Mouse (Mus musculus) MEL (cell line): ENCODE measurements around the gene Mapk8ip1. TPM values are rescaled to one million over a fixed set of nuclear protein-coding genes. Genes with fewer than 3 reads are reported as not detected.

Source experiments
- DNase-seq: peaks from one replicate; pipeline ENCODE4 v3.0.0; 2011; ENCODE audit warnings: low read depth, low spot score
- H3K27ac ChIP-seq: 2 replicates; pipeline ENCODE4 v1.5.1; 2012; ENCODE audit warnings: low read depth, mild to moderate bottlenecking, control low read depth, low read length, moderate library complexity; ENCODE audit not compliant: control insufficient read depth
- H3K27me3 ChIP-seq, 2 experiments: fragments of 150-350 bp in 1 of 2; sonication (generic) in 1 of 2; 2 replicates each; pipeline ENCODE4 v1.6.1; 2012; ENCODE audit warnings: low read length in 2 of 2, mild to moderate bottlenecking in 2 of 2, improper control_type of control experiment in 1 of 2, moderate library complexity in 1 of 2; ENCODE audit not compliant: insufficient read depth in 2 of 2, control insufficient read depth in 1 of 2
- H3K36me3 ChIP-seq, 2 experiments: 2 replicates each; pipeline ENCODE4 v1.6.1; 2012 to 2014; ENCODE audit warnings: low read length in 2 of 2, improper control_type of control experiment in 1 of 2, inconsistent platforms in 1 of 2, mild to moderate bottlenecking in 1 of 2; ENCODE audit not compliant: insufficient read depth in 2 of 2, control insufficient read depth in 1 of 2
- H3K4me1 ChIP-seq, 2 experiments: fragments of 150-350 bp in 1 of 2; sonication (generic) in 1 of 2; 2 replicates each; pipeline ENCODE4 v1.6.1; 2012; ENCODE audit warnings: low read length in 2 of 2, improper control_type of control experiment in 1 of 2, mild to moderate bottlenecking in 1 of 2; ENCODE audit not compliant: insufficient read depth in 2 of 2, control insufficient read depth in 1 of 2
- H3K4me3 ChIP-seq, 2 experiments: fragments of 150-350 bp in 1 of 2; sonication (generic) in 1 of 2; 2 replicates each; pipeline ENCODE4 v1.5.1; 2012; ENCODE audit warnings: low read depth in 2 of 2, low read length in 2 of 2, mild to moderate bottlenecking in 2 of 2, moderate library complexity in 2 of 2, control low read depth in 1 of 2, improper control_type of control experiment in 1 of 2; ENCODE audit not compliant: control insufficient read depth in 1 of 2, insufficient read depth in 1 of 2
- H3K79me2 ChIP-seq: 2 replicates; pipeline ENCODE4 v1.6.1; 2012; ENCODE audit warnings: mild to moderate bottlenecking, low read length, moderate library complexity; ENCODE audit not compliant: control insufficient read depth, poor library complexity, insufficient read depth
- H3K9ac ChIP-seq: 2 replicates; pipeline ENCODE4 v1.6.1; 2012; ENCODE audit warnings: low read depth, mild to moderate bottlenecking, control low read depth, low read length, moderate library complexity; ENCODE audit not compliant: control insufficient read depth, poor library complexity, severe bottlenecking
- H3K9me3 ChIP-seq: fragments of 150-350 bp; sonication (generic); replicated peaks from 2 replicates; pipeline ENCODE4 v1.6.1; 2012; ENCODE audit warnings: mild to moderate bottlenecking, low read length, improper control_type of control experiment, moderate library complexity; ENCODE audit not compliant: insufficient read depth
- CHD2 ChIP-seq: IDR thresholded peaks from 2 replicates; pipeline ENCODE4 v1.6.1; 2011; ENCODE audit warnings: low read length, improper control_type of control experiment
- E2F4 ChIP-seq: IDR thresholded peaks from 2 replicates; pipeline ENCODE4 v1.6.1; 2011; ENCODE audit warnings: low read depth, low read length, improper control_type of control experiment, borderline replicate concordance
- EP300 ChIP-seq, 2 experiments: IDR thresholded peaks; 2 replicates each; pipeline ENCODE4 v1.6.1; 2011; ENCODE audit warnings: improper control_type of control experiment in 2 of 2, low read length in 2 of 2, low read depth in 1 of 2, mild to moderate bottlenecking in 1 of 2
- GATA1 ChIP-seq: IDR thresholded peaks from 2 replicates; pipeline ENCODE4 v1.6.1; 2011; ENCODE audit warnings: low read depth, low read length, improper control_type of control experiment
- HCFC1 ChIP-seq: IDR thresholded peaks from 2 replicates; pipeline ENCODE4 v1.6.1; 2012; ENCODE audit warnings: low read depth, mild to moderate bottlenecking, inconsistent platforms, low read length, improper control_type of control experiment, moderate library complexity
- MAFK ChIP-seq: IDR thresholded peaks from 2 replicates; pipeline ENCODE4 v1.6.1; 2011; ENCODE audit warnings: low read depth, mild to moderate bottlenecking, low read length, improper control_type of control experiment, borderline replicate concordance
- MAZ ChIP-seq: IDR thresholded peaks from 2 replicates; pipeline ENCODE4 v1.6.1; 2012; ENCODE audit warnings: low read depth, mild to moderate bottlenecking, inconsistent platforms, low read length, improper control_type of control experiment
- MEF2A ChIP-seq: IDR thresholded peaks from 2 replicates; pipeline ENCODE4 v1.6.1; 2014; ENCODE audit warnings: low read depth, mild to moderate bottlenecking, inconsistent platforms, low read length, improper control_type of control experiment; ENCODE audit not compliant: poor library complexity, insufficient replicate concordance, severe bottlenecking; ENCODE audit errors: extremely low read depth
- MYC ChIP-seq: IDR thresholded peaks from 2 replicates; pipeline ENCODE4 v1.6.1; 2011; ENCODE audit warnings: low read depth, mild to moderate bottlenecking, low read length, improper control_type of control experiment, moderate library complexity
- NELFE ChIP-seq: IDR thresholded peaks from 2 replicates; pipeline ENCODE4 v1.6.1; 2011; ENCODE audit warnings: low read depth, low read length, improper control_type of control experiment
- NRF1 ChIP-seq: IDR thresholded peaks from 2 replicates; pipeline ENCODE4 v1.6.1; 2014; ENCODE audit warnings: low read depth, mild to moderate bottlenecking, inconsistent platforms, low read length, improper control_type of control experiment, moderate library complexity; ENCODE audit not compliant: poor library complexity, insufficient read depth, severe bottlenecking
- POLR2AphosphoS2 ChIP-seq: IDR thresholded peaks from 2 replicates; pipeline ENCODE4 v1.6.1; 2011; ENCODE audit warnings: low read length, improper control_type of control experiment
- POLR2AphosphoS5 ChIP-seq: IDR thresholded peaks from 2 replicates; pipeline ENCODE4 v1.6.1; 2012; ENCODE audit warnings: low read depth, borderline replicate concordance, mild to moderate bottlenecking, inconsistent platforms, low read length, moderate library complexity, mixed read lengths
- RCOR1 ChIP-seq: IDR thresholded peaks from 2 replicates; pipeline ENCODE4 v1.6.1; 2012; ENCODE audit warnings: low read depth, mild to moderate bottlenecking, inconsistent platforms, low read length, improper control_type of control experiment
- SIN3A ChIP-seq: IDR thresholded peaks from 2 replicates; pipeline ENCODE4 v1.6.1; 2012; ENCODE audit warnings: low read length, improper control_type of control experiment, inconsistent platforms
- TBP ChIP-seq: IDR thresholded peaks from 2 replicates; pipeline ENCODE4 v1.8.0; 2011; ENCODE audit warnings: low read depth, low read length, improper control_type of control experiment
- USF2 ChIP-seq, 2 experiments: IDR thresholded peaks; 2 replicates each; pipeline ENCODE4 v1.6.1; 2011 to 2012; ENCODE audit warnings: improper control_type of control experiment in 2 of 2, low read length in 2 of 2, borderline replicate concordance in 1 of 2, inconsistent platforms in 1 of 2, low read depth in 1 of 2, mild to moderate bottlenecking in 1 of 2; ENCODE audit not compliant: insufficient read depth in 1 of 2
- ZKSCAN1 ChIP-seq: IDR thresholded peaks from 2 replicates; pipeline ENCODE4 v1.6.1; 2012; ENCODE audit warnings: low read depth, mild to moderate bottlenecking, inconsistent platforms, low read length, improper control_type of control experiment, moderate library complexity
- ZMIZ1 ChIP-seq: IDR thresholded peaks from 2 replicates; pipeline ENCODE4 v1.6.1; 2012; ENCODE audit warnings: low read depth, mild to moderate bottlenecking, inconsistent platforms, low read length, improper control_type of control experiment, moderate library complexity
- ZNF384 ChIP-seq: IDR thresholded peaks from 2 replicates; pipeline ENCODE4 v1.6.1; 2012; ENCODE audit warnings: low read depth, mild to moderate bottlenecking, inconsistent platforms, low read length, improper control_type of control experiment
- polyA plus RNA-seq, 2 experiments: library from polyadenylated mRNA; stranded (reverse) in 1 of 2; unstranded in 1 of 2; fragments of >175 nt in 1 of 2; fragments of >200 nt in 1 of 2; gene quantifications; 2 replicates each; pipeline versions ENCODE4 v1.2.1 to v1.2.4; 2012; ENCODE audit warnings: low replicate concordance in 2 of 2, low read depth in 1 of 2; ENCODE audit not compliant: insufficient read length in 2 of 2, insufficient read depth in 1 of 2, missing spikeins in 1 of 2
- total RNA-seq: library from RNA; depleted of rRNA; stranded (reverse); fragments of 300-350 nt; gene quantifications from 2 replicates; pipeline ENCODE4 v1.2.3, GENCODE M21; 2012

The Mapk8ip1 gene
- total and polyA plus RNA-seq, 3 experiments = 2.5 to 3.8 TPM; not detected in 1

- Histone ChIP-seq H3K27me3 (no peaks in the 10 kb centered on the region), H3K27ac (no peak overlapping the region), H3K9me3 (no peaks in the 10 kb centered on the region), H3K79me2 (no peaks in the 10 kb centered on the region), H3K4me1 (peaks cover 6 to 18% of the 10 kb centered on the region in 2 experiments), H3K4me3 (no peak overlapping the region), H3K36me3 (peaks cover 0 to 9% of the 10 kb centered on the region in 2 experiments; a peak in 3 of 4 replicates), H3K9ac (no peak overlapping the region)
- DNase-seq = no peak
- TF ChIP-seq MEF2A (no peak), MAFK (no peak), RCOR1 (no peak)
Observed at GRCm38 (mm10) chr2:92385113-92386051, 15.7 kb downstream of the Mapk8ip1 start.

DNA sequence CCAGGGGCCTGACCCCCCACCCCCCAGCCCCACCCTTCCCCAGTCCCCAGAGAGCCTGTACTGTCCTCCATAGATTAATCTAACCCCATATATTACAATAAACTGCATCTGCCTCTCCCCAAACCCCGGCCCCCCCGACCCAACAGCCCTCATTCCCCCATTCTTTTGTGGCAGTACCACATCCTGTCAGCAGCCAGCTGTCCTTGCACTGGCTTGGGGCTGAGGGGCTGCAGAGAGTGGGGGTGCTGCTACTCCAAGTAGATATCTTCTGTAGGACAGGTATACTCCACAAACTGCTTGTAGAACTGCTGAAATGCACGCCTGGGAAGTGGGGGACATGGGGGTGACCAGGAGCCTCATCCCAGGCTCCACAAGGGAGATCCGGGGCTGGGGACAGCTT, 17.0 kb downstream of the Mapk8ip1 start:
- H3K4me3 ChIP-seq = no peak overlapping the region
- TF ChIP-seq GATA1 (no peak), MAFK (no peak), ZNF384 (no peak), EP300 (IDR thresholded peaks at IDR 0.05; ENCODE audit: low read depth in 1 of 2, low read length in 2 of 2) (no peak), HCFC1 (no peak), POLR2AphosphoS5 (no peak), MAZ (no peak), TBP (no peak), E2F4 (no peak), POLR2AphosphoS2 (no peak)
- H3K9me3 ChIP-seq = no peaks in the 10 kb centered on the region
- H3K27ac ChIP-seq = no peak overlapping the region
- DNase-seq = no peak
- H3K79me2 ChIP-seq = no peaks in the 10 kb centered on the region
- no peaks in the 10 kb centered on the region; a peak in 1 of 4 replicates for H3K36me3 ChIP-seq
- no peak overlapping the region for H3K9ac ChIP-seq
- peaks cover 0 to 7% of the 10 kb centered on the region in 2 experiments; a peak in 2 of 4 replicates for H3K4me1 ChIP-seq
- H3K27me3 ChIP-seq = no peaks in the 10 kb centered on the region

GRCm38 (mm10) chr2:92382759-92383158, 18.3 kb downstream of the Mapk8ip1 start:
- no peaks in the 10 kb centered on the region for H3K27me3 ChIP-seq

More at GRCm38 (mm10) chr2:92382759-92383158, 18.3 kb downstream of the Mapk8ip1 start:
- no peak overlapping the region for H3K4me3 ChIP-seq
- no peak overlapping the region for H3K27ac ChIP-seq
- TF ChIP-seq MYC (no peak), ZKSCAN1 (no peak), POLR2AphosphoS2 (no peak), SIN3A (no peak), MEF2A (no peak), NELFE (no peak), CHD2 (no peak), GATA1 (no peak), NRF1 (no peak), ZMIZ1 (no peak), USF2 (IDR thresholded peaks at IDR 0.05; ENCODE audit: borderline replicate concordance in 1 of 2, insufficient read depth in 1 of 2, low read depth in 1 of 2, low read length in 2 of 2) (no peak), MAZ (no peak)
- no peaks in the 10 kb centered on the region for H3K4me1 ChIP-seq
- no peaks in the 10 kb centered on the region for H3K9me3 ChIP-seq
- no peaks in the 10 kb centered on the region for H3K79me2 ChIP-seq
- no peak for DNase-seq
- H3K9ac ChIP-seq = no peak overlapping the region
- H3K36me3 ChIP-seq = no peaks in the 10 kb centered on the region; a peak in 1 of 4 replicates
